Mouse (Mus musculus): Measurements from ENCODE around the gene Tmem204. TPM values are rescaled to one million over a fixed set of nuclear protein-coding genes. Genes with fewer than 3 reads are reported as not detected.
"Not testable (repeated sequence)": the region's sequence is repeated elsewhere in the genome, so short reads cannot be mapped to it uniquely, and the experiment has no call there.

Tmem204 gene
- polyA plus RNA-seq (2015; fragmentation: Nextera tagmentation; extraction: Ambion mirVana), result 13.8 and 14.1 TPM in 2 replicates

- Histone ChIP-seq H3K36me3 (ENCODE audit: control insufficient read depth, insufficient read depth, low read length) (peaks cover 8% of the 10 kb centered on the region; the same call in 1 of the 2 replicates), H3K27me3 (replicated peaks; ENCODE audit: control insufficient read depth, insufficient read depth, low read length) (no peaks in the 10 kb centered on the region), H3K4me2 (ENCODE audit: low read length) (no peak within 1 kb of the TSS), H3K4me3 (ENCODE audit: low read length) (no peak within 1 kb of the TSS), H3K9ac (ENCODE audit: low read depth, low read length) (no peak within 1 kb of the TSS), H3K9me3 (ENCODE audit: control insufficient read depth, low read length) (no peaks in the 10 kb centered on the region), H3K4me1 (ENCODE audit: control insufficient read depth, insufficient read depth, low read depth, low read length) (peaks cover 2% of the 10 kb centered on the region), H3K27ac (ENCODE audit: low read depth, low read length) (peak within 1 kb of the TSS; percentile 24; the same call in 1 of the 2 replicates)
- 66% methylated on average over 7 of the region's 7 CpGs for WGBS
- ATAC-seq, result no peak
These were observed at the start of gene Tmem204 for GRCm38 (mm10) chr17:25083444-25083931. Gene Tmem204, minus strand, starts transcription at chr17:25083591.

GRCm38 (mm10) chr17:25130060-25130459 is 46.7 kb upstream of the Tmem204 start:
- H3K36me3 ChIP-seq (ENCODE audit: control insufficient read depth, insufficient read depth, low read length), result no peaks in the 10 kb centered on the region
- no peak overlapping the region for H3K27ac ChIP-seq (ENCODE audit: low read depth, low read length)
- no peak overlapping the region for H3K9ac ChIP-seq (ENCODE audit: low read depth, low read length)
- H3K9me3 ChIP-seq (ENCODE audit: control insufficient read depth, low read length), result no peaks in the 10 kb centered on the region
- no peaks in the 10 kb centered on the region; the same call in 1 of the 2 replicates for H3K27me3 ChIP-seq (replicated peaks; ENCODE audit: control insufficient read depth, insufficient read depth, low read length)
- H3K4me2 ChIP-seq (ENCODE audit: low read length), result no peak overlapping the region
- no peak for ATAC-seq
- WGBS, result 90% methylated on average over 1 of the region's 1 CpGs
- H3K4me1 ChIP-seq (ENCODE audit: control insufficient read depth, insufficient read depth, low read depth, low read length), result peaks cover 9% of the 10 kb centered on the region
- no peak overlapping the region for H3K4me3 ChIP-seq (ENCODE audit: low read length)

GRCm38 (mm10) chr17:25127681-25128080 is 44.3 kb upstream of the Tmem204 start:
- H3K27ac ChIP-seq (ENCODE audit: low read depth, low read length), result no peak overlapping the region
- H3K9ac ChIP-seq (ENCODE audit: low read depth, low read length), result no peak overlapping the region
- no peak overlapping the region for H3K4me2 ChIP-seq (ENCODE audit: low read length)
- 76% methylated on average over 9 of the region's 9 CpGs for WGBS
- ATAC-seq, result no peak
- H3K4me1 ChIP-seq (ENCODE audit: control insufficient read depth, insufficient read depth, low read depth, low read length), result no peaks in the 10 kb centered on the region
- no peaks in the 10 kb centered on the region for H3K9me3 ChIP-seq (ENCODE audit: control insufficient read depth, low read length)
- H3K27me3 ChIP-seq (replicated peaks; ENCODE audit: control insufficient read depth, insufficient read depth, low read length), result no peaks in the 10 kb centered on the region; the same call in none of the 2 replicates
- no peak overlapping the region for H3K4me3 ChIP-seq (ENCODE audit: low read length)
- no peaks in the 10 kb centered on the region for H3K36me3 ChIP-seq (ENCODE audit: control insufficient read depth, insufficient read depth, low read length)

GRCm38 (mm10) chr17:25127079-25127478 is 43.7 kb upstream of the Tmem204 start:
- Histone ChIP-seq H3K36me3 (ENCODE audit: control insufficient read depth, insufficient read depth, low read length) (no peaks in the 10 kb centered on the region), H3K9ac (ENCODE audit: low read depth, low read length) (no peak overlapping the region), H3K4me3 (ENCODE audit: low read length) (no peak overlapping the region), H3K4me1 (ENCODE audit: control insufficient read depth, insufficient read depth, low read depth, low read length) (no peaks in the 10 kb centered on the region), H3K27ac (ENCODE audit: low read depth, low read length) (no peak overlapping the region), H3K4me2 (ENCODE audit: low read length) (no peak overlapping the region), H3K27me3 (replicated peaks; ENCODE audit: control insufficient read depth, insufficient read depth, low read length) (no peaks in the 10 kb centered on the region; the same call in none of the 2 replicates), H3K9me3 (ENCODE audit: control insufficient read depth, low read length) (no peaks in the 10 kb centered on the region)
- WGBS, result 46% methylated on average over 8 of the region's 8 CpGs
- no peak for ATAC-seq

- H3K4me1 ChIP-seq (ENCODE audit: control insufficient read depth, insufficient read depth, low read depth, low read length); H3K27me3 ChIP-seq (replicated peaks; ENCODE audit: control insufficient read depth, insufficient read depth, low read length); ATAC-seq; H3K27ac ChIP-seq (ENCODE audit: low read depth, low read length); H3K4me3 ChIP-seq (ENCODE audit: low read length); H3K9me3 ChIP-seq (ENCODE audit: control insufficient read depth, low read length); H3K4me2 ChIP-seq (ENCODE audit: low read length); H3K36me3 ChIP-seq (ENCODE audit: control insufficient read depth, insufficient read depth, low read length); H3K9ac ChIP-seq (ENCODE audit: low read depth, low read length): not testable (repeated sequence)
- WGBS, result 76% methylated on average over 3 of the region's 3 CpGs
These were observed 42.2 kb upstream of the Tmem204 start for GRCm38 (mm10) chr17:25125442-25126060.

GRCm38 (mm10) chr17:25123979-25124378 is 40.6 kb upstream of the Tmem204 start:
- H3K27ac ChIP-seq (ENCODE audit: low read depth, low read length), result no peak overlapping the region
- H3K27me3 ChIP-seq (replicated peaks; ENCODE audit: control insufficient read depth, insufficient read depth, low read length), result no peaks in the 10 kb centered on the region; the same call in none of the 2 replicates
- no peaks in the 10 kb centered on the region for H3K4me1 ChIP-seq (ENCODE audit: control insufficient read depth, insufficient read depth, low read depth, low read length)
- H3K9ac ChIP-seq (ENCODE audit: low read depth, low read length), result no peak overlapping the region
- 30% methylated on average over 7 of the region's 7 CpGs for WGBS
- H3K4me2 ChIP-seq (ENCODE audit: low read length), result no peak overlapping the region
- ATAC-seq, result no peak
- H3K9me3 ChIP-seq (ENCODE audit: control insufficient read depth, low read length), result no peaks in the 10 kb centered on the region
- H3K36me3 ChIP-seq (ENCODE audit: control insufficient read depth, insufficient read depth, low read length), result no peaks in the 10 kb centered on the region
- H3K4me3 ChIP-seq (ENCODE audit: low read length), result no peak overlapping the region

GRCm38 (mm10) chr17:25120406-25120805 is 37.0 kb upstream of the Tmem204 start, which contains the start of gene Ptx4:
Gene Ptx4, plus strand, starts transcription at chr17:25120760.
- WGBS, result 40% methylated on average over 3 of the region's 3 CpGs
- Histone ChIP-seq H3K4me3 (ENCODE audit: low read length) (no peak within 1 kb of the TSS), H3K27ac (ENCODE audit: low read depth, low read length) (no peak within 1 kb of the TSS), H3K36me3 (ENCODE audit: control insufficient read depth, insufficient read depth, low read length) (no peaks in the 10 kb centered on the region), H3K4me1 (ENCODE audit: control insufficient read depth, insufficient read depth, low read depth, low read length) (0 out of 2 replicates have a peak, but pooled peaks cover 2% of the 10 kb centered on the region), H3K9ac (ENCODE audit: low read depth, low read length) (no peak within 1 kb of the TSS), H3K9me3 (ENCODE audit: control insufficient read depth, low read length) (no peaks in the 10 kb centered on the region), H3K27me3 (replicated peaks; ENCODE audit: control insufficient read depth, insufficient read depth, low read length) (no peaks in the 10 kb centered on the region; the same call in 1 of the 2 replicates), H3K4me2 (ENCODE audit: low read length) (no peak within 1 kb of the TSS)
- ATAC-seq, result no peak

- H3K9me3 ChIP-seq (ENCODE audit: control insufficient read depth, low read length), result no peaks in the 10 kb centered on the region
- peaks cover 12% of the 10 kb centered on the region for H3K4me1 ChIP-seq (ENCODE audit: control insufficient read depth, insufficient read depth, low read depth, low read length)
- H3K4me2 ChIP-seq (ENCODE audit: low read length), result no peak overlapping the region
- no peaks in the 10 kb centered on the region for H3K27me3 ChIP-seq (replicated peaks; ENCODE audit: control insufficient read depth, insufficient read depth, low read length)
- H3K36me3 ChIP-seq (ENCODE audit: control insufficient read depth, insufficient read depth, low read length), result 0 out of 2 replicates have a peak, but pooled peaks cover 3% of the 10 kb centered on the region
- 31% methylated on average over 4 of the region's 4 CpGs for WGBS
- H3K4me3 ChIP-seq (ENCODE audit: low read length), result no peak overlapping the region
- no peak overlapping the region for H3K27ac ChIP-seq (ENCODE audit: low read depth, low read length)
- no peak for ATAC-seq
- no peak overlapping the region for H3K9ac ChIP-seq (ENCODE audit: low read depth, low read length)
These were observed 33.9 kb upstream of the Tmem204 start for GRCm38 (mm10) chr17:25117263-25117662.

- WGBS, result 3% methylated on average over 40 of the region's 40 CpGs
- peak; percentile 96 for ATAC-seq
- Histone ChIP-seq H3K9me3 (ENCODE audit: control insufficient read depth, low read length) (no peaks in the 10 kb centered on the region), H3K36me3 (ENCODE audit: control insufficient read depth, insufficient read depth, low read length) (0 out of 2 replicates have a peak, but pooled peaks cover 3% of the 10 kb centered on the region), H3K27ac (ENCODE audit: low read depth, low read length) (peak within 1 kb of the TSS; percentile 91), H3K4me3 (ENCODE audit: low read length) (peak within 1 kb of the TSS; percentile 69), H3K9ac (ENCODE audit: low read depth, low read length) (peak within 1 kb of the TSS; percentile 78), H3K4me2 (ENCODE audit: low read length) (peak within 1 kb of the TSS; percentile 97), H3K27me3 (replicated peaks; ENCODE audit: control insufficient read depth, insufficient read depth, low read length) (no peaks in the 10 kb centered on the region), H3K4me1 (ENCODE audit: control insufficient read depth, insufficient read depth, low read depth, low read length) (peaks cover 12% of the 10 kb centered on the region)
These were observed 32.5 kb upstream of the Tmem204 start, which contains the start of gene Telo2 for GRCm38 (mm10) chr17:25115664-25116432. Gene Telo2, minus strand, starts transcription at chr17:25115967.

Measured in hindbrain, embryonic 16.5 days (tissue).